Mouse (Mus musculus) limb, embryonic 15.5 days (tissue): ENCODE results near the gene Pithd1. TPM values are rescaled to one million over a fixed set of nuclear protein-coding genes. Genes with fewer than 3 reads are reported as not detected.

Source experiments
- ATAC-seq: fragments of 200-750 bp; cut with Nextera tagmentation; 2 replicates; pipeline ENCODE4 v1.8.0; 2017; ENCODE audit warnings: low read depth, moderate TSS enrichment; ENCODE audit not compliant: insufficient number of reproducible peaks, low FRiP score, low TSS enrichment
- H3K27ac ChIP-seq: fragments of 300-500 bp; sonication (generic); 2 replicates; pipeline ENCODE4 v1.5.1; 2015; ENCODE audit warnings: moderate library complexity, mild to moderate bottlenecking, inconsistent platforms
- H3K27me3 ChIP-seq: fragments of 300-500 bp; sonication (generic); 2 replicates; pipeline ENCODE4 v1.6.1; 2015; ENCODE audit warnings: inconsistent platforms
- H3K36me3 ChIP-seq: fragments of 300-500 bp; sonication (generic); 2 replicates; pipeline ENCODE4 v1.6.1; 2015; ENCODE audit warnings: inconsistent platforms
- H3K4me1 ChIP-seq: fragments of 300-500 bp; sonication (generic); 2 replicates; pipeline ENCODE4 v1.6.1; 2015; ENCODE audit warnings: inconsistent platforms
- H3K4me2 ChIP-seq: fragments of 300-500 bp; sonication (generic); 2 replicates; pipeline ENCODE4 v1.6.1; 2015; ENCODE audit warnings: mild to moderate bottlenecking, inconsistent platforms
- H3K4me3 ChIP-seq: fragments of 300-500 bp; sonication (generic); 2 replicates; pipeline ENCODE4 v1.5.1; 2015; ENCODE audit warnings: mild to moderate bottlenecking, inconsistent platforms
- H3K9ac ChIP-seq: fragments of 300-500 bp; sonication (generic); 2 replicates; pipeline ENCODE4 v1.6.1; 2015; ENCODE audit warnings: inconsistent platforms
- H3K9me3 ChIP-seq: fragments of 300-500 bp; sonication (generic); 2 replicates; pipeline ENCODE4 v1.6.1; 2016; ENCODE audit warnings: inconsistent platforms
- WGBS: fragments of 180-500 bp; shearing (Covaris S2); methylation state at CpG from one replicate; pipeline ENCODE4 v1.1.7; 2015; 5-methylcytosine and 5-hydroxymethylcytosine counted together
- polyA plus RNA-seq: library from polyadenylated mRNA; unstranded; fragments of >200 nt; fragmentation: Nextera tagmentation; extraction: Ambion mirVana; gene quantifications from 2 replicates; pipeline ENCODE4 v1.2.1, GENCODE M21; 2015

The Pithd1 gene
- 51.3 and 54.5 TPM in 2 replicates for polyA plus RNA-seq

GRCm38 (mm10) chr4:135986943-135987710 lies at the start of gene Pithd1:
Gene Pithd1, minus strand, starts transcription at chr4:135987264.
- peak within 1 kb of the TSS; percentile 91 for H3K27ac ChIP-seq
- H3K27me3 ChIP-seq: no peaks in the 10 kb centered on the region
- H3K9me3 ChIP-seq: no peaks in the 10 kb centered on the region
- ATAC-seq: peak; percentile 84
- H3K4me1 ChIP-seq: peaks cover 19% of the 10 kb centered on the region
- H3K36me3 ChIP-seq: peaks cover 29% of the 10 kb centered on the region
- peak within 1 kb of the TSS; percentile 90 for H3K9ac ChIP-seq
- under 1% methylated on average over 80 of the region's 81 CpGs for WGBS
- H3K4me2 ChIP-seq: peak within 1 kb of the TSS; percentile 59
- H3K4me3 ChIP-seq: peak within 1 kb of the TSS; percentile 76

- H3K4me2 ChIP-seq: no peak overlapping the region
- no peaks in the 10 kb centered on the region for H3K27me3 ChIP-seq
- no peak overlapping the region for H3K9ac ChIP-seq
- WGBS: 75% methylated on average over 4 of the region's 4 CpGs
- ATAC-seq: no peak
- H3K4me1 ChIP-seq: peaks cover 11% of the 10 kb centered on the region
- H3K4me3 ChIP-seq: no peak overlapping the region
- no peaks in the 10 kb centered on the region for H3K9me3 ChIP-seq
- H3K36me3 ChIP-seq: no peaks in the 10 kb centered on the region
- H3K27ac ChIP-seq: no peak overlapping the region
Observed at GRCm38 (mm10) chr4:136035078-136035477, 48.0 kb upstream of the Pithd1 start.

GRCm38 (mm10) chr4:136033231-136033630 lies 46.2 kb upstream of the Pithd1 start:
- Histone ChIP-seq H3K9me3 (no peaks in the 10 kb centered on the region), H3K4me1 (peaks cover 11% of the 10 kb centered on the region), H3K4me2 (no peak overlapping the region), H3K4me3 (no peak overlapping the region), H3K36me3 (no peaks in the 10 kb centered on the region), H3K9ac (no peak overlapping the region), H3K27ac (no peak overlapping the region), H3K27me3 (no peaks in the 10 kb centered on the region)
- 44% methylated on average over 1 of the region's 1 CpGs for WGBS
- ATAC-seq: no peak

GRCm38 (mm10) chr4:136030968-136031909 lies 44.2 kb upstream of the Pithd1 start:
- Histone ChIP-seq H3K4me2 (no peak overlapping the region), H3K4me3 (no peak overlapping the region), H3K4me1 (peaks cover 11% of the 10 kb centered on the region), H3K9me3 (no peaks in the 10 kb centered on the region), H3K36me3 (no peaks in the 10 kb centered on the region), H3K27ac (peak overlapping the region; percentile 33; the same call in 1 of the 2 replicates), H3K9ac (0 out of 2 replicates have a peak overlapping the region, but pooled peaks have one; percentile 12), H3K27me3 (no peaks in the 10 kb centered on the region)
- WGBS: 9% methylated on average over 8 of the region's 8 CpGs
- ATAC-seq: no peak

GRCm38 (mm10) chr4:136028689-136029088 lies 41.6 kb upstream of the Pithd1 start:
- H3K36me3 ChIP-seq: no peaks in the 10 kb centered on the region
- H3K9me3 ChIP-seq: no peaks in the 10 kb centered on the region
- H3K4me3 ChIP-seq: no peak overlapping the region
- no peak for ATAC-seq
- H3K4me1 ChIP-seq: peaks cover 11% of the 10 kb centered on the region
- no peak overlapping the region for H3K4me2 ChIP-seq
- H3K27ac ChIP-seq: no peak overlapping the region
- 70% methylated on average over 5 of the region's 5 CpGs for WGBS
- no peaks in the 10 kb centered on the region for H3K27me3 ChIP-seq
- H3K9ac ChIP-seq: no peak overlapping the region

GRCm38 (mm10) chr4:136028132-136028564 lies 41.1 kb upstream of the Pithd1 start:
- ATAC-seq: no peak
- WGBS: 88% methylated on average over 19 of the region's 19 CpGs

GRCm38 (mm10) chr4:136027416-136028131 lies 40.5 kb upstream of the Pithd1 start:
- peaks cover 11% of the 10 kb centered on the region for H3K4me1 ChIP-seq
- no peak overlapping the region for H3K4me2 ChIP-seq
- ATAC-seq: no peak
- H3K27me3 ChIP-seq: no peaks in the 10 kb centered on the region
- H3K4me3 ChIP-seq: no peak overlapping the region
- 71% methylated on average over 8 of the region's 8 CpGs for WGBS
- no peak overlapping the region for H3K9ac ChIP-seq
- H3K36me3 ChIP-seq: no peaks in the 10 kb centered on the region
- no peaks in the 10 kb centered on the region for H3K9me3 ChIP-seq
- H3K27ac ChIP-seq: no peak overlapping the region

More at GRCm38 (mm10) chr4:136028132-136028564, 41.1 kb upstream of the Pithd1 start:
- no peaks in the 10 kb centered on the region for H3K27me3 ChIP-seq
- H3K9me3 ChIP-seq: no peaks in the 10 kb centered on the region
- no peak overlapping the region for H3K9ac ChIP-seq
- H3K4me2 ChIP-seq: no peak overlapping the region
- no peak overlapping the region for H3K27ac ChIP-seq
- no peak overlapping the region for H3K4me3 ChIP-seq
- H3K36me3 ChIP-seq: no peaks in the 10 kb centered on the region
- H3K4me1 ChIP-seq: peaks cover 11% of the 10 kb centered on the region

GRCm38 (mm10) chr4:136025350-136025749 lies 38.3 kb upstream of the Pithd1 start:
- H3K4me3 ChIP-seq: no peak overlapping the region
- no peaks in the 10 kb centered on the region for H3K36me3 ChIP-seq
- H3K4me2 ChIP-seq: no peak overlapping the region
- no peak overlapping the region for H3K27ac ChIP-seq
- 83% methylated on average over 1 of the region's 1 CpGs for WGBS
- no peaks in the 10 kb centered on the region for H3K9me3 ChIP-seq
- peaks cover 6% of the 10 kb centered on the region for H3K4me1 ChIP-seq
- H3K9ac ChIP-seq: no peak overlapping the region
- no peak for ATAC-seq
- H3K27me3 ChIP-seq: no peaks in the 10 kb centered on the region

GRCm38 (mm10) chr4:136022924-136023323 lies 35.9 kb upstream of the Pithd1 start:
- no peak for ATAC-seq
- Histone ChIP-seq H3K4me3 (no peak overlapping the region), H3K36me3 (no peaks in the 10 kb centered on the region), H3K4me1 (peaks cover 18% of the 10 kb centered on the region), H3K9ac (no peak overlapping the region), H3K27ac (no peak overlapping the region), H3K27me3 (no peaks in the 10 kb centered on the region), H3K9me3 (no peaks in the 10 kb centered on the region), H3K4me2 (no peak overlapping the region)
- WGBS: 94% methylated on average over 9 of the region's 9 CpGs

- Histone ChIP-seq H3K9me3 (no peaks in the 10 kb centered on the region), H3K4me3 (peak within 1 kb of the TSS; percentile 100), H3K9ac (peak within 1 kb of the TSS; percentile 98), H3K27ac (peak within 1 kb of the TSS; percentile 93), H3K4me2 (peak within 1 kb of the TSS; percentile 81), H3K27me3 (no peaks in the 10 kb centered on the region), H3K36me3 (no peaks in the 10 kb centered on the region; the same call in 1 of the 2 replicates), H3K4me1 (peaks cover 18% of the 10 kb centered on the region)
- under 1% methylated on average over 47 of the region's 48 CpGs for WGBS
- ATAC-seq: peak; percentile 99
Observed at GRCm38 (mm10) chr4:136021549-136022047, 34.5 kb upstream of the Pithd1 start, which contains the start of gene Eloa. Gene Eloa, minus strand, starts transcription at chr4:136021763.
